Mouse (Mus musculus) bone marrow, adult 2 months (tissue): ENCODE measurements around the gene Adipoq.

Experiments
- CTCF ChIP-seq: fragments of 200-500 bp; IDR thresholded peaks from 2 replicates; pipeline ENCODE4 v1.5.1; 2011; ENCODE audit warnings: low read length, control low read depth; ENCODE audit not compliant: control insufficient read depth, insufficient read depth
- POLR2A ChIP-seq: fragments of 200-500 bp; IDR thresholded peaks from 2 replicates; pipeline ENCODE4 v1.6.1; 2011; ENCODE audit warnings: low read depth, mild to moderate bottlenecking, control low read depth, low read length, borderline replicate concordance; ENCODE audit not compliant: control insufficient read depth

DNA sequence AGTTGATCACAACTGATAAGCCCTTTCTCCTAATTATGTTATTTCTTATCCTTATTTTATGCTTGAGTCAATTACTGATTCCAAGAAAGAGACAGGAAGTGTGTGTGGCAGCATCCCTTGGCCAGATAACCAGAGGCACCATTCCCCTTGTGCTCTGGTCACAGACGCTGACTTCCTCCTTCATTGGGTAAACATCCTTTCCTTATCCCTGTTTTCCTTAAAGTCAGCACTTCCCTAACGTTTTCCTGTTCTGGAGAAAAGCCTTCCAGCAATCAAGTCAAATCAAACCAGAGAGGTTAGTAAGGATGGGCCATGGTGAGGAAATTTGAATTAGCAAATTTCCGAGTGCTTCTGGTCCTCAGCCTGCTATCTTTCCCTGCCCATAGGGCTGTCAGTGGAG is 29.6 kb downstream of the Adipoq start:
- TF ChIP-seq CTCF, result no peak
- TF ChIP-seq POLR2A, result no peak
